Mouse (Mus musculus): ENCODE measurements around the gene Ikzf3.

GRCm38 (mm10) chr11:98476434-98476807 lies 69.4 kb downstream of the Ikzf3 start:
- no peak for TF ChIP-seq EP300 (IDR thresholded peaks at IDR 0.05; ENCODE audit: low read depth)
- no peak for TF ChIP-seq CTCF (IDR thresholded peaks at IDR 0.05; ENCODE audit: low read depth)
